ENCODE assay signal across 14 mouse cellular contexts in genomic region chr4:142173981-142174485, GRCm38 (mm10).
DNase-seq lines count a peak whose midpoint lies in the region; ATAC-seq and TF ChIP-seq lines count a peak whose summit lies in the region.
"Had no signal": no experiment of that assay in that cellular context is flagged by ENCODE, and none has a peak within 500 bp of the region (broad histone marks: within the 10 kb centered on the region; RNA-seq: fewer than 3 reads in every experiment).

No protein-coding gene starts in this region.

- 15% methylated on average over 6 of the region's 6 CpGs for WGBS in heart, embryonic 14.5 days
- 69% methylated on average over 6 of the region's 6 CpGs for WGBS in heart, adult 2 months
- 34% methylated on average over 6 of the region's 6 CpGs for WGBS in lung, embryonic 14.5 days
- 33% methylated on average over 6 of the region's 6 CpGs for WGBS in intestine, embryonic 15.5 days
- WGBS in stomach, embryonic 14.5 days, result 39% methylated on average over 6 of the region's 6 CpGs

- intact Hi-C loops in heart, adult 2 months (cut with DNase I), result no loop called here

- peaks cover 45 to 61% of the 10 kb centered on the region in 2 experiments for H3K4me1 ChIP-seq in heart, embryonic 14.5 days (ENCODE audit: control insufficient read depth in 2 of 2, insufficient read depth in 2 of 2, low read length in 2 of 2)
- peaks cover 10% of the 10 kb centered on the region for H3K4me1 ChIP-seq in heart, adult 2 months (ENCODE audit: control insufficient read depth, insufficient read depth, low read length)
- H3K4me1 ChIP-seq in lung, embryonic 14.5 days (ENCODE audit: insufficient read depth), result peaks cover 23% of the 10 kb centered on the region
- peaks cover 52% of the 10 kb centered on the region for H3K4me1 ChIP-seq in intestine, embryonic 15.5 days (replicated peaks)
- H3K4me1 ChIP-seq in stomach, embryonic 14.5 days (ENCODE audit: control insufficient read depth, insufficient read depth, low read length), result peaks cover 37% of the 10 kb centered on the region

- no peaks in the 10 kb centered on the region for H3K79me2 ChIP-seq in heart, adult 2 months (replicated peaks; ENCODE audit: control insufficient read depth, insufficient read depth, low read length)

- TF ChIP-seq POLR2A in heart, adult 2 months (IDR thresholded peaks at IDR 0.05; ENCODE audit: insufficient read depth, low read depth, low read length), result no peak

- peak overlapping the region; percentile 40 to 74; a peak in 3 of 4 replicates for H3K27ac ChIP-seq in heart, embryonic 14.5 days (replicated peaks in 1 of 2; ENCODE audit: control insufficient read depth in 1 of 2, insufficient read depth in 1 of 2, low read depth in 2 of 2, low read length in 2 of 2)
- no peak overlapping the region for H3K27ac ChIP-seq in heart, adult 2 months
- H3K27ac ChIP-seq in lung, embryonic 14.5 days (ENCODE audit: low read depth), result peak overlapping the region; percentile 67
- peak overlapping the region; percentile 81 for H3K27ac ChIP-seq in intestine, embryonic 15.5 days
- peak overlapping the region; percentile 57 for H3K27ac ChIP-seq in stomach, embryonic 14.5 days (ENCODE audit: low read length)
- H3K27ac ChIP-seq: embryonic facial prominence, embryonic 13.5 days; hindbrain, embryonic 14.5 days; liver, embryonic 14.5 days had no signal

- no peak for DNase-seq in heart, adult 2 months
- DNase-seq in lung, embryonic 14.5 days, result peak; percentile 56
- DNase-seq in lung, adult 18-20 months, result no peak
- no peak for DNase-seq in layer of hippocampus, postnatal 14 days (ENCODE audit: low spot score in 2 of 2)
- DNase-seq: adrenal gland, postnatal 36 days; cerebellum, adult 8-10 months; layer of hippocampus, adult 9-11 months; retina, postnatal 1 day had no signal

- no peaks in the 10 kb centered on the region for H3K27me3 ChIP-seq in heart, embryonic 14.5 days (ENCODE audit: control insufficient read depth, insufficient read depth, low read length)
- no peaks in the 10 kb centered on the region for H3K27me3 ChIP-seq in heart, adult 2 months (ENCODE audit: control insufficient read depth, insufficient read depth, low read length)
- H3K27me3 ChIP-seq in lung, embryonic 14.5 days (ENCODE audit: insufficient read depth, low read length), result no peaks in the 10 kb centered on the region
- no peaks in the 10 kb centered on the region for H3K27me3 ChIP-seq in intestine, embryonic 15.5 days (replicated peaks)
- no peaks in the 10 kb centered on the region for H3K27me3 ChIP-seq in stomach, embryonic 14.5 days (ENCODE audit: control insufficient read depth, insufficient read depth, low read length)
- H3K27me3 ChIP-seq: embryonic facial prominence, embryonic 13.5 days had no signal

- H3K36me3 ChIP-seq in heart, embryonic 14.5 days (ENCODE audit: control insufficient read depth, insufficient read depth, low read length), result no peaks in the 10 kb centered on the region
- no peaks in the 10 kb centered on the region; the same call in 1 of the 2 replicates for H3K36me3 ChIP-seq in heart, adult 2 months (ENCODE audit: control insufficient read depth, insufficient read depth, low read length)
- H3K36me3 ChIP-seq in lung, embryonic 14.5 days (ENCODE audit: insufficient read depth), result no peaks in the 10 kb centered on the region
- no peaks in the 10 kb centered on the region for H3K36me3 ChIP-seq in intestine, embryonic 15.5 days
- no peaks in the 10 kb centered on the region for H3K36me3 ChIP-seq in stomach, embryonic 14.5 days (ENCODE audit: control insufficient read depth, insufficient read depth, low read length)
- H3K36me3 ChIP-seq: embryonic facial prominence, embryonic 13.5 days had no signal

- TF ChIP-seq EP300 in heart, adult 2 months (IDR thresholded peaks at IDR 0.05; ENCODE audit: insufficient read depth, low read depth, low read length), result no peak

- H3K9me3 ChIP-seq in heart, embryonic 14.5 days (ENCODE audit: control insufficient read depth, low read length), result 0 out of 2 replicates have a peak, but pooled peaks cover 4% of the 10 kb centered on the region
- H3K9me3 ChIP-seq in lung, embryonic 14.5 days (ENCODE audit: low read depth, low read length), result no peaks in the 10 kb centered on the region
- no peaks in the 10 kb centered on the region for H3K9me3 ChIP-seq in intestine, embryonic 15.5 days
- 0 out of 2 replicates have a peak, but pooled peaks cover 3% of the 10 kb centered on the region for H3K9me3 ChIP-seq in stomach, embryonic 14.5 days (ENCODE audit: control insufficient read depth, low read depth, low read length)
- H3K9me3 ChIP-seq: embryonic facial prominence, embryonic 13.5 days had no signal

- H3K4me2 ChIP-seq in heart, embryonic 14.5 days (ENCODE audit: low read length), result peak overlapping the region; percentile 11; the same call in 1 of the 2 replicates
- H3K4me2 ChIP-seq in lung, embryonic 14.5 days, result no peak overlapping the region
- H3K4me2 ChIP-seq in intestine, embryonic 15.5 days (replicated peaks), result peak overlapping the region; percentile 33; the same call in 1 of the 2 replicates
- no peak overlapping the region for H3K4me2 ChIP-seq in stomach, embryonic 14.5 days (replicated peaks; ENCODE audit: low read depth, low read length)
- H3K4me2 ChIP-seq: embryonic facial prominence, embryonic 13.5 days; hindbrain, embryonic 14.5 days had no signal

- TF ChIP-seq CTCF in heart, adult 2 months (IDR thresholded peaks at IDR 0.05), result no peak
- TF ChIP-seq CTCF in lung, embryonic 14.5 days (IDR thresholded peaks at IDR 0.05; ENCODE audit: low read depth), result no peak

- no peak overlapping the region for H3K4me3 ChIP-seq in heart, embryonic 14.5 days (ENCODE audit: control insufficient read depth in 1 of 2, insufficient read depth in 1 of 2, low read depth in 1 of 2, low read length in 2 of 2)
- no peak overlapping the region for H3K4me3 ChIP-seq in heart, adult 2 months
- no peak overlapping the region for H3K4me3 ChIP-seq in lung, embryonic 14.5 days (ENCODE audit: low read depth, low read length)
- no peak overlapping the region for H3K4me3 ChIP-seq in intestine, embryonic 15.5 days (replicated peaks)
- no peak overlapping the region for H3K4me3 ChIP-seq in stomach, embryonic 14.5 days (ENCODE audit: low read depth, low read length)
- H3K4me3 ChIP-seq: embryonic facial prominence, embryonic 13.5 days had no signal

- H3K9ac ChIP-seq in heart, embryonic 14.5 days (ENCODE audit: low read length), result peak overlapping the region; percentile 41; the same call in 1 of the 2 replicates
- no peak overlapping the region for H3K9ac ChIP-seq in heart, adult 2 months (ENCODE audit: low read depth, low read length)
- no peak overlapping the region for H3K9ac ChIP-seq in lung, embryonic 14.5 days
- no peak overlapping the region for H3K9ac ChIP-seq in intestine, embryonic 15.5 days
- no peak overlapping the region for H3K9ac ChIP-seq in stomach, embryonic 14.5 days (replicated peaks; ENCODE audit: low read depth, low read length)
- H3K9ac ChIP-seq: embryonic facial prominence, embryonic 13.5 days; hindbrain, embryonic 14.5 days; liver, embryonic 14.5 days had no signal

- ATAC-seq in heart, embryonic 14.5 days (ENCODE audit: insufficient number of reproducible peaks, insufficient read depth, low FRiP score, low read depth), result no peak
- ATAC-seq in lung, embryonic 14.5 days (ENCODE audit: insufficient read depth), result peak; percentile 58
- peak; percentile 79 for ATAC-seq in intestine, embryonic 15.5 days
- peak; percentile 74 for ATAC-seq in stomach, embryonic 14.5 days (ENCODE audit: insufficient number of reproducible peaks, insufficient read depth, low FRiP score, low read depth)

Comparison
In these comparisons a context has a peak if more than half of its experiments do, and no peak if none do; other contexts are left out.
1. H3K4me2 ChIP-seq: peak in heart, embryonic 14.5 days (single experiment) and intestine, embryonic 15.5 days (single experiment); none in lung, embryonic 14.5 days (single experiment) and stomach, embryonic 14.5 days (single experiment).